Mouse (Mus musculus) layer of hippocampus, postnatal 14 days (tissue): ENCODE results near the gene Nectin2. TPM values are rescaled to one million over a fixed set of nuclear protein-coding genes. Genes with fewer than 3 reads are reported as not detected.
A peak's percentile ranks its signal among the peaks of the same experiment; 100 is the strongest.

ENCODE experiments used
- DNase-seq, 2 experiments: peaks; one replicate each; pipeline ENCODE4 v3.0.0; 2021 to 2022; ENCODE audit warnings: low spot score in 2 of 2, mixed read lengths in 1 of 2
- total RNA-seq, 2 experiments: library from RNA; stranded (reverse); gene quantifications; 2 replicates each; pipeline ENCODE4 v1.2.3; 2021

Gene Nectin2
- total RNA-seq, 2 experiments from 2014 or later = 11.6 to 12.7 TPM

DNA sequence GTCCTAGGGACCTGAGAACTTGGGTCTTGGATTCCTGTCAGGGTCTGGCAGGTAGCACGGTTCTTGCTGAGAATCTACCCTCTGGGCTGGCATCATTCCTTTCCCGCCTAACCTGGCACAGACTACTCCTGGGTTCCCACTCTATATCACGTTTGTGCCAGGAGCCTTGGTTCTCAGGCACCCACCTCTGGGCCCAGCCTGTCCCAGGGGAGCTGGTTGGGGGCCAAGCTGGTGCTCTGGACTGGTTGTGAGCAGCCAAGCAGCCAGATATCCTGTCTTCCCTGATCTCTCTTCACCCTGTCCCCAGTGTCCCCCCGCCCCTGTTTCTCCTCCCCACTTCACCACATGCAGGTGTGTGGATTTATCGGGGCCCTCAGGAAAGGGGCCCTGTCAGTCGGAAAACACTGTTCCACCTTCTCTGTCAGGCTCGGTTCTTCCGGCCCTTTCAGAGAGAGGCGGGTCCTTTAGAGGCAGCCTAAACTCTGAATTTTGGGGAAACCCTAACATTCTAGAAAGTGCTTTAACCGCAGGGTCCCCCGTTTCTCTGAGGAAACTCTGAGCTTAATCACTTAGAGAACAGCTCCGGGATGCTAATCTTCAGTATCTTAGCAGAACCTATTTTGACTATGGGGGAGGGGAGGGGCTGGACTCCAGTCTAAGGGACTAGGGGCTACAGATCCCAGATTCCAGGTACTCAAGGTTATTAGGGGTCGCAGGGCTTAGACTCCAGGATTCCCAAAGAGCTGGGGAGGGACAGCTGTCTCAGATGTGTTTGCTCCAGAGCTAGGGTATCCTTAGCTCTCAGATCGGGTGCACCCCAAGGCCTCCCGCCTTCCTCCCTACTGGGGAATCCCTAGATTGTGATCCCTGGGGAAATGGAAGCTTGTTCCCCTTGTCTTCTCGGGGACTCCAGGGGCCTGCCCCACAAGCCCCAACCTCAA, 19.4 kb upstream of the Nectin2 start:
- DNase-seq = no peak

DNA sequence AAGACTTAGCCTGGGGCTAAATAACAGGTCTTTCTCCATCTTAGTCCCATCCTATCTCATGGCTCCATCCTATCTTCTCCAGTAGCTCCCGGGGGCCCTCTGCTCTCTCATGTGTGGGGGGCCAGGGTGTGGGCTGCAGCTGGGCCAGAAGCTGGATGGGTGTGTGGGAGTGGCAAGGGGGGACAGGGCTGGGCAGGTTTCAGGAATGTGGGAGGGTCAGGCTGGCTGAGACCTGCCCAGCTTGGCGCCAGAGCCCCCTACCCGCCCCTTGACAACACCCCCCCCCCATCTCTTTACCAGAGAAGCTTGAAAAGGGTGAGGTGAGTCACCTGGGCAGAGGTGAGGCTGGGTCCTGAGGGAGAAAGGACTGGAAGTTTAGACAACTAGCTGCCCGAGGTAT, 18.7 kb upstream of the Nectin2 start:
- no peak for DNase-seq

DNA sequence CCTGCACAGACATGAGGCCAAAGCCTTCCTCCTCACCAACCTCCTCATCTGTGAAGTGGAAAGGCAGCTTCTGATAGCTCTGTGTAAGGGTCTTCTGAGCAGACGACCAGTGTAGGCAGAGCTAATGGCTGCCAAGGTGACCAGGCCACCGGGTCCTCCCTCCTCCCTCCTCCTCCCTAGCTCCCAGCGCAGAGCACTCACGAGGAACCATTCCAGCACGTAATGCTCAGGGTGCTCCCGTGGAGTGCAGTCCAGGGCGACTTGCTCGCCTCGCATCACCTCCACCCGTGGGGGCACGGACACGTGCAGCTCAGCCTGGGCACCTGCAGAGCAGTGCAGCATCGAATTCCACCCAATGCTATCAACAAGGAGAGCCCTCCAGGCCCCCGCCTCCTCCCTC, 18.0 kb upstream of the Nectin2 start:
- no peak for DNase-seq

DNA sequence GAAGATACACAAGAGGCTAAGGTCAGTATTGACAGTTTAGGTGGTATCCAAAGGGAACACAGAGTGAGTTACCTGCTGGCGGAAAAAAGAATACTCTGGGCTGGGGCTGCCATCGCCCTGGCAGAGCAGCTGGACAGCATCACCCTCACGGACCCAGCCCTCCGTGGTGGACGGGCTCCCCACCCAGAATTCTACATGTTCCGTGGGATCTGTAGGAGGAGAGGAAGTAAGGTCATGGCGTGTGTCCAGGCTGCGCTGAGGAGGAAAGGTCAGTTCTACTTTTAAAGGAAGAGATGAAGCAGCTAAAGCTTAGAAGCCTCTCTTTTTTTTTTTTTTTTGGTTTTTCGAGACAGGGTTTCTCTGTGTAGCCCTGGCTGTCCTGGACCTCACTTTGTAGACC, 14.3 kb upstream of the Nectin2 start:
- DNase-seq = no peak

DNA sequence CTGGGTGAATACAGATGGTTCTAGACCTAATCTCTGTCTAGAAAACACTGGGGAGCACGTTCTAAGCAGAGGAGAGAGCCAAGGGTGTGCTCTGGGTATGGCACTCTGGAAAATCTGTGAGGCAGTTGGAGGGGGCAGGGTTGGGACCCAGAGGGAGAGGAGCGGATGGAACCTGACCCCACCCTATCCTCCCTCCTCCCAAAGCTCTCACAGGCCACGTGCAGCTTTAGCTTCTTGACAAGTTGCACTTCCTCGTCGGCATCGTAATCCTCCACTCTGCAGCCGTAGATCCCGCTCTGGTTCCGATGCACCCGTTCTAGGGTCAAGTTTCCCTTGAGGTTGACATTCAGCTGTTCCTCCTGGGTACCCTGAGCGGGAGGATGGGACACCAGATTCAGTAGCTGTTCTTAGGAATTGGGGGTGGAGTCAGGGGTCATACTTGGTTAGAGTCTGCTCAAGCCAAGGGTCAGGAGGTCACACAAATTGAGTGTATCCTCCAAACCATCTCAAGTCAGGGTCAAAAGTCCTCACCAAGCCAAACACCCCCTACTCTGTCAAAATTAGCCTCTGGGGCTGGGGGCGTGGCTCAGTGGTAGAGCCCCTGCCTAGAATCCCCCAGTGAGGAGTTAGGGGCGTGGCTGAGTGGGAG, 13.7 kb upstream of the Nectin2 start:
- DNase-seq = no peak

DNA sequence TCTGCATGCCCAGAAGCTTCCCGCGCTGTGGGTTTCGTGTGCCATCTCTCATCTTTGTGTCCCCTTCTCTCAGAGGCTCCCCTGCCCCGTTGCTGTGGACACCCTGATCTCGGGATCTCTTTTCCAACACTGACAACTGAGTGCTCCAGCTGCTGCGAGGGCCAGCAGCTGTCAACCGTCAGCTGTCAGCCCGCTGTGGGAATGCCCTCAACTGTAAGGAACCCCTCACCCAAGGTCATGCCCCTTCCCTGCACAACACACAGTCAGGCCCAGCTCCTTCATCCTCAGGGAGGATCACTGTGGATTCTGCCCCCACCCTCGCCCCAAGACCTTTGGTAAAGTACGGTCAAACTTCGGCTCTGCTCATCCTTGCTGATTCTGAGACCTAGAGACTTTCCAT, 12.0 kb upstream of the Nectin2 start:
- DNase-seq = no peak

DNA sequence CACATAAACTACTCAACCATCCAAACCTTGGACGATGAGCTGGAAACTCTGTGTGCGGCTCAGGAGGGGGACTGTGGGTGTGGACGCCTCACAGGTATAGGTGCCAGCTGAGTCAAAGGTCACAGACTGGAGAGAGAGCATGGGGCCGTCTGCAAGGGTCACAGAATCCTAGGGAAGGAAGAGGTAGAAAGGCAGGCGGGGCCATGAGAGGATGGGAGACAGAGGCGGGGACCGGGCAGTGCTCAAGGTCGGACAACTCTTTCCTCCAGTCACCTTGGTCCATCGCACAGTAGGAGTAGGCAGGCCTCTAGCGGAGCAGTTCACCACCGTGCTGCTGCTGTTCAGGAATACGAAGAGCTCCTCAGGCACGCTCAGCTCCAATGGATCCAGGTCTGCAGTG, 9.7 kb upstream of the Nectin2 start:
- no peak for DNase-seq

DNA sequence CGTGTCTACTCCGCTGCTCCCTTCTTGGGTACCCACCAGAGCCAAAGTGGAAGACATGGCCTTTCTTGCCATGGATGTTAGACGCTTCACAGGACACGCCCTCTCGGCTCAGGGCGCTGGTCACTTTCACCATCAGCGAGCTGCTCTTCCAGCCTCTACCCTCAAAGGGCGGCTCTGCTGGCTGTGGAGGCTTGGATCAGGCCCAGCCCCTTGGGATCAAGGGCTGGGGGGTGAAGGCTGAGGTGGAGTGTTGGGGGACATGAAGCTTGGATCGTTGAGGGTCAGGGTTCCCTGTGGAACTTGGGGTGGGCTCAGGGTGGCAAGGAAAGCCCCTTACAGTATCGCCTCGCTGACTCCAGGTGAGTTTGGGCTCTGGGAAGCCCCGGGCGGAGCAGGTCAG, 8.3 kb upstream of the Nectin2 start:
- DNase-seq = no peak

DNA sequence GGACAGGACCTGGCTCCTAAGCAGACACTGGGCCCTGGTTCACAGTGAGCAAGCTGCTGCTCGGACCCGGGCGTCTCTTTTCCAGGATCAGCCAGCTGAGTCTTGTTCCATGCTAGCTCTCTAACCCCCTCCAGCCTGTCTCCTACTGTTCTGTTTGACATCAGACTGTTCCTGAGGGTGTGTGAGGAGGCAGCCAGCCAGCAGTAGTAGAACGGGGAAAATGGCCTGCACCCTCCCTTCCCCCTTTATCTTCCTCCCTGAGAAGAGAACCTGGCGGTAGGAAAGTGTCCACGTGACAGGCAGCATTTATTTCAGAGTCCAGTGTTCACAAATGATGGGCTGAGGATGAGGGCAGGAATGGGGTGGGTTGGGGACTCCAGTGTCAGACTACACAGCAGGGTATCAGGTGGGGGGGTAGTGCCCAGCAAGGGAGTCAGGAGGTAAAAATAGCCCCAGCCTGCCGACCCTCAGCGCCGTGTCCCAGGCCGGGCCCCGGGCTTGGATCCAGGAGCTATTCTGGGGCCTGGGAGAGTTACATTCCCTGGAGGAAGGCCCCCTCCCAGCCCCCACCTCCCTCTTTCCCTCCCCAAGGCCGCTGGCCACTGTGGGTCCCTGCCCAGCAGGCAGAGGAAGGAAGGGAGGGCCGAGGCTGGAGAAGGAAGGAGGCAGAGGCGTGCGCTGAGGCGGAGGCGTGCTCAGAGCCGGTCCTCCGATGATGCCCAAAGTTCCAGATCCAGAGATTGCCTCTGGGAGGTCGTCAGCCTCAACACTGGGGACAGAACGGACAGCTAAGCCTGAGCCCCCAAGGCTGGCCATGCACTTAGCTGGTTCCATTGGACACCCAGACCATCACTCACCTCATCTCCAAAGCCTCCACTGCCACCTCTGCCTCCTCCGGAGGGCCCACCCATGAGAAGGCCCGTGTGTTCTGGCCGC, 5.8 kb upstream of the Nectin2 start:
- no peak for DNase-seq

DNA sequence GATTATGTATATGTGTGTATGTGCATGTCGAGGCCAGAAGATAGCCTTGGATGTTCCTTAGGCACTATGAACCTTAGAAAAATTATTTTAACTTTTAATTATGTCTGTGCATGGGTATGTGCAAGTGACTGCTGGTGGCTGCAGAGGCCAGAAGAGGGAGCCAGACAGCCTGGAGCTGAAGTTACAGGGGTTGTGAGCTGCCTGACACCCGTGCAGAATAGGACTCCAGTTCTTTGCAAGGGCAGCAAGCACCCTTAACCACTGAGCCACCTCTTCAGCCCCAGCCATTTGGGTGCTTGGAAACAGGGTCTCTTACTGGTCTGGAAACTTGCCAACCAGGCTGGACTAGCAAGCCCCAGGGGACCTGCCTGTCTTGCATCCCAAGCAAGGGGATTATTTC, 4.7 kb upstream of the Nectin2 start:
- DNase-seq = no peak

DNA sequence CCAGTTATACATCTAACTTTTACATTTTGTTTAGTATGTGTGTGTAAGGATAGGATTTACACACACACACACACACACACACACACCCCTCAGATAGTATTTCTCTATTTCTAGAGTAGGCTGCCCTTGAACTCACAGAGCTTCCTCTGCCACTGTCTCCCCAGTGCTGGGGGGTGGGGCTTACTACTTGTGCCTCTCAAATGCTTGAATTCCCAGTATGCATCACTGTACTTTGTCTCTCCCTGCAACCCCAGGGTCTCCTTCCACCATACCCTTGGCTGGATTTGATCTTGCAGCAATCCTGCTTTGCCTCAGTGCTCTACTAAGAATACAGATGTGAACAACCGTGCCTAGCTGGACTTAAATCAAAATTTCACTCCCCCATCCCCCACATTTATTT, 3.8 kb upstream of the Nectin2 start:
- no peak for DNase-seq

DNA sequence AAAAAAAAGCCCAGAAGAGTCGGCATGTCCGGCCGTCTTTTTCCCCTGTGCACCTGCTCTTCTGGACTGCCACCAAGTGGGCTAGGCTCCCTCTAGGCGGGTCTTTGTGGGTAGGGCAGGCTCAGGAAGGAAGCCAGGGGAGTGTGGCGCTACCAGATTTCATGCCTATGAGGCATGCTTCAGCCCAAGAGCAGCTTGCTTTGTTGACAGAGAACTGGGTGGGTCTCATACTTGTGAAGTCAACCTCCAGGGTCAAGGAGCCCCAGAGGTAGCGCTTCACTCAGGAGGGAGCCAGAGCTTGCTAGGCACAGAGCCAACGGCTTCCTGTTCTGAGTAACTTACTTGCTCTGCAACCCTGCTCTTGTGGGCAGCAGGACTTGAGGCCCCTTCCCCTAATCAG, 3.3 kb upstream of the Nectin2 start:
- no peak for DNase-seq

DNA sequence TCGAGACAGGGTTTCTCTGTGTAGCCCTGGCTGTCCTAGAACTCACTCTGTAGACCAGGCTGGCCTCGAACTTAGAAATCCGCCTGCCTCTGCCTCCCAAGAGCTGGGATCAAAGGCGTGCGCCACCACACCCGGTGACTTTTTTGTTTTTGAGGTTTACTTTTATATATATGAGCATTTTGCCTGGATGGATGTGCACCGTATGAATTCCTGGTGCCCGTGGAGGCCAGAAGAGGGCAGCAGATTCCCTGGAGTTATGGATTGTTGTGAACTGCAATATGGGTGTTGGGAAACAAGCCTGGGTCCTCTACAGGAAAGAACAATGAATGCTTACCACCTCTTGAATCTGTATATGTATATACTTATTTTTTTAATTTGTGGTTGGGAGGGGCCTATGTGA, 2.4 kb upstream of the Nectin2 start:
- DNase-seq = no peak

DNA sequence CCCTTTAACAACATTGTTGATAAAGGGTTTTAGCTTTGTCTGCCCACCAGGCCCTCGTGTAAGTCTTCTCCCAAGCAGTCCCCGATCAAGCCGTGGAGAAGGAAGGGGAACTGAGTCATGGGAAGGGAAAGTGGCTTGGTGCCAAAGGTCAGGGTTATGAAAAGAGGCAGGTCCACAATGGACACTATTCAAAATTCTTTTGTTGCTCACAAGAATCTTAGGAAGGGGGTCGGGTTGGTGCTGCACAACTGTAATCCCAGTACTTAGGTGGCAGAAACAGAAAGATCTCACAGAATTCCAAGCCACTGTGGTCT, 744 bp upstream of the Nectin2 start:
- peak in 1 of 2 experiments; percentile 18 for DNase-seq

DNA sequence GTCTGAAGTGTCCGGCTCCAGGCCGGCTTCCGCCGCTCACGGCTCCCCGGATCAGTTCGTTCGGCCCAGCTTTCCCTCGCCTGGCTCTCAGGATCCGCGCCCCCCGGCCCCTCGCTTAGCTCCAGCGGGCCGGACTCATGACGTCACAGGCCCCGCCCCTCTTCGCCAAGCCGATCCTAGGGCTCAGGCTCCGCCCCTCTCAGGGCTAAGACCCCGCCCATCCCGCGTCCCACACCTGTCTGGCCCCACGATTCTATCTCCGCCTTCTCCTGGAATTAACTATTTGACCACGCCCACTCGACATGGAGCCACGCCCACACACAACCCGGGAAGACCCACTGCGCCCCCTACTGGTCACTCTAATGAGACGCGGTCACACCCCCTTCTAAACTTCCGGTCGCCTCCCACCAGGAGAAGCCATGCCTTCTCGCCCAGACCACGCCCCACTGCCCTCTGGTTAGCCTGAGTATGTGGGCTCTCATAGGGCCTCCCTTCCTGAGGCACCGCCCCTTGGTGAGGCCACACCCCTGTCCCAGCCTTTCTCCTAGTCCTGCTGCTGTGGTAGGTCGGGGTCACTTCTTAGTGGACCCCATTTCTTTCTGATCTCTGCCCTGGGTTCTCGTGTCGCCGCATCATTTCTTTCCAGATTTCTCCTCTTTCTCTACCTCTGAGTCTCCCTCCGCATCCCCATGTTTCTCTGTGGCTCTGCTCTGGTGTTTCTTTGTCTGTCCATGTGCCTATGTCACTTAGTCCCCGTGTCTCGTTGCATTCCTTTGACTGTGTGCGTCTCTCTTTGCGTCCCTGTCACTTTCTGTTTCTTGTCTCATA, 680 bp downstream of the Nectin2 start:
- peak; percentile 97 for DNase-seq

DNA sequence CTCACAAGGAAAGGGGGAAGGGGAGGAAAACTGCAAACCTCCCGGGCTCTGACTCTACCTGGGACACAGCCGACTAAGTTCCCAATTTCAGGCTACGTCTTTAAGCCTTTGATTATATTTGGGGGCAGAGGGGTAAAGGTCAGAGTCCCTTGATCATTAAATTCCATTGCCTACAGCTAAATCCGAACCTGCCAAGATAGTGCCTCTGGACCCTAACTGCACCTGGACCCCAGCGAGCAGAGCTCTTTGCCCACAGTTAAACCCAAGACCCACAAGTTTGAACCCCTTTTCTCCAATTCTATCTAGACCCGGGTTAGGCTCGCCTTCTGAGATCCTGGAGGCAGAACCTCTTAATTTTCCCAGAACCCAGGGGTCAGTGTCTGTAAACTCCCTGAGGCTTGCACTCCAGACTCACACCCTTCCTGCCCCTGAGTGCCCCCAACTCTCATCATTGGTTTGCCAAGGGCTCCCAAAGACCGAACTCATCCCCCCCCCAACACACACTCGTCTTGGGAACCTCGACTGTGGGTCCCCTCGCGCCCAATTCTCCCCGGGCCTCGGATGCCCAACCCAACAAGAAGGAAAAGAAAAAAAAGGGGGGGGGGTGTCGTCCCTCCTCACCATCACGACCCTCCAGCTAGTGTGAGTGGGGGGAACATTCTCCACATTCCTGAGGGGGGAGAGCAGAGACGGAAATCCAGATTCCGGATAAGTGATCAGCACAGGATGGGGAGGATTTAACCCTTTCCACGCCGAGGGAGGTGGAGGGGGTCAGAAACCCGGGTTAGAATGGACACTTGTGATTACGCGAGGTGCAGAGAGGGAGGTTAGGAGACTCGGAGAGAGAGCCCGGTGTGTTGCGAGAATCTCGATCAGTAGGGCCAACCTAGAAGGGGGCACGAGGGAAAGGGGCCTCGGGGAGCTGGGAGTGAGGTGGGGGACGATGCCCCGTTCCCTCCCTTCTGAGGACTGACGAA, 1.8 kb downstream of the Nectin2 start:
- peak in 1 of 2 experiments; percentile 24 for DNase-seq

DNA sequence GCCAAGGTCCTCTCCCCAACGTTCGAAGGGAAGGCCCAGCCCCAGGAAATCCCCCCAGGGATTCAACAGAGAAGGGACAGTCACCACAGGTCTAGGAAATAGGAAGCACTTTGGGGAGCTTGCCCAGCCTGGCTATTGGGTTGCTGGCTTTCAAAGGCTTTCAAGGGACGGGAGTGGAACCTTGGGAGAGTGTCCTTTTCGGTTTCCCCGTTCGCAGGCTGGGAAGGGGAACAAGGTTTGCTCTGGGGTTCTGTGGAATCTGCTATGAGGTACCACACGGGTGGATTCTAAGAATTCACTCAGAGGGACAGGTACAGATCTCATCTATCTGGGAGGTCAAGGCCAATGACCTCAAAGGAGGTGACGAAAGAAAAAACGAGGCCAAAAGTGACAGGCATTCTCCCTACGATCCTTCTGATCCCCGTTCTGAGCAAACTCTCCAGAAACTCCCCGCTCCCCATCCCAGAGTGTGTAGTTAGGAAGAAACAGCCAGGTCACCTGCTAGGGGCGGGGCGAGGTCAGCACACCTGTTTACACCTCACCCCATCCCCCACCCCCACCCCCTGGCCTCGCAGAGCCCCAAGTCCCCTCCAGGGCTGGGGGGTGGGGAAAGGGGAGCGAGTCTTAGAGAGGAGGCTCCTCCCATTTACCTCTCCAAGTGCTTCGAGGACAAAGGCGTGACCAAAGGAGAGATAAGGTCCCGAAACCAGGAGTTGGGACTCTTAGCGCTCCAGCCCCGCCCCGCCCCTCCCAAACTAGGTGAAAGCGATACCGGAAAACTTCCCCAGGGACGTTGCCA, 2.7 kb downstream of the Nectin2 start:
- no peak for DNase-seq

DNA sequence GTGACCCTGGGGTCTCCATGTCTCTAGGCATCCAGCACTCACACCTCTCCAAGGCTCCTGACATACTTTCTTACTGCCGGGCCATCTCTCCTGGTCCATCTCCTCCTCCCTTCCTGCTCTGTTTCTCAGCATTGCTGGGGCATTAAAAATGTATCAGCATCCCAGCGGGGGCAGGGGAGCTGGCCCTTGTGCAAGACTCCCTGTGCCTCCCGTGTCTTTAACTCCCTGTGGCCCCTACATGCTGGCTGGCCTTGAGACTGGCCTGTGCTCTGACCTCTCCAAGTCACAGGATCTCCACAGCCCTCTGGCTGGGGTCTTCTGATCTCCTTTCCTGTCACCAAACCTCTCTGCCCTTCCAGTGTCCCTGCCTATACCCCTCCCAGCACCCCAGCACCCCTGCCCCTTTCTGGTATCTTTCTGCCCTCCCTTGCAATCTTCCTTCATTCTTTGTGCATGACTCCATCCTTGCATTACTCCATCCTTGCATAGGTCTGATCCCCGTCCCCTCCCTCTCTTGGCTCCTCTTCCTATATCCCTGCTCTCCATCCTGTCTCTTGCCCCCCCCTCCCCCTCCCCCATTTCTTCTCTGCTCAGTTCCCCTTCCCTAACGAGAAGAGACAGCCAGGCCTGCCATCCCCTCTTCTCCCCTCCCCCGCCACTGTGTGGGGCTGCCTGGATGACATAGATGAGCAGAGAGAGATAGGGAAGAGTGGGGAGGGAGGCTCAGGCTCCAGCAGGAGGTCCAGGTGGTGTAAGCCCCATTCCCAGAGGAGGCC, 3.7 kb downstream of the Nectin2 start:
- no peak for DNase-seq
